Mouse (Mus musculus) lung, adult 2 months (tissue): ENCODE data around the gene Zfp1.

Source experiments
- CTCF ChIP-seq: fragments of 200-500 bp; IDR thresholded peaks from 2 replicates; pipeline ENCODE4 v1.5.1; 2011; ENCODE audit warnings: mild to moderate bottlenecking, low read length, control low read depth; ENCODE audit not compliant: insufficient read depth
- POLR2A ChIP-seq: fragments of 200-500 bp; IDR thresholded peaks from 2 replicates; pipeline ENCODE4 v1.6.1; 2011; ENCODE audit warnings: low read depth, mild to moderate bottlenecking, control low read depth, low read length, borderline replicate concordance; ENCODE audit errors: extremely low read depth

DNA sequence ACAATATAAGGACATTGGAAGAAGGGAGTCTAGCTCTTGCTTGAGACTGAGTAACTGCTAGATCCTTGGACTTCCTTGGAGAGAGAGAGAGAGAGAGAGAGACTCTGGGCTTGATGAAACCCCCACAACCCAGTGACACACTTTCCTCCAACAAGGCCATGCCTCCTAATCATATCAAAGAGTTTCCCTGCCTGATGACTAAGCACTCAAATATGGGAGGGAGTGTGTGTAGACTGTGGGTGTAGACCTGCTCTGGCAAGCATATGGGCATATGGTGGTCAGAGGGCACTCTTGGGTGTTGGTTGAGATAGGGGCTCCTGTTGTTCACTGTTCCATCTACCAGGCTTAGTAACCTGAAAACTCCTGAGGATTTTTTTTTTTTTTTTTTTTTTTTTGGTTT, 5.1 kb upstream of the Zfp1 start:
- TF ChIP-seq CTCF = no peak
- TF ChIP-seq POLR2A = no peak
